Mouse (Mus musculus): ENCODE results near the gene Nfxl1. TPM values are rescaled to one million over a fixed set of nuclear protein-coding genes. Genes with fewer than 3 reads are reported as not detected.
"Not testable (repeated sequence)": the region's sequence is repeated elsewhere in the genome, so short reads cannot be mapped to it uniquely, and the experiment has no call there.

The Nfxl1 gene
- 6.3 and 8.4 TPM in 2 replicates for total RNA-seq (2014; rRNA removed; ENCODE audit: low replicate concordance)
- polyA plus RNA-seq (2015; fragmentation: Nextera tagmentation; extraction: Ambion mirVana), result 4.3 and 4.9 TPM in 2 replicates

- Histone ChIP-seq H3K9me3 (replicated peaks; ENCODE audit: control insufficient read depth, low read length) (no peaks in the 10 kb centered on the region), H3K27me3 (ENCODE audit: control insufficient read depth, insufficient read depth, low read length) (no peaks in the 10 kb centered on the region), H3K4me2 (ENCODE audit: low read depth, low read length) (peak within 1 kb of the TSS; percentile 97), H3K9ac (replicated peaks; ENCODE audit: low read depth, low read length) (peak within 1 kb of the TSS; percentile 70), H3K36me3 (replicated peaks; ENCODE audit: control insufficient read depth, insufficient read depth, low read length) (peaks cover 5% of the 10 kb centered on the region; the same call in 1 of the 2 replicates), H3K4me1 (ENCODE audit: control insufficient read depth, insufficient read depth) (peaks cover 10% of the 10 kb centered on the region; the same call in 1 of the 2 replicates), H3K4me3 (ENCODE audit: low read depth, low read length) (peak within 1 kb of the TSS; percentile 65), H3K27ac (ENCODE audit: low read depth) (peak within 1 kb of the TSS; percentile 4; the same call in 1 of the 2 replicates)
- TF ChIP-seq CTCF (IDR thresholded peaks at IDR 0.05; ENCODE audit: low read depth), result no peak
- no peak for TF ChIP-seq EP300 (IDR thresholded peaks at IDR 0.05; ENCODE audit: low read depth)
- DNase-seq (ENCODE audit: low spot score) (peak; percentile 96), ATAC-seq (ENCODE audit: insufficient read depth, low read depth) (peak; percentile 96)
- WGBS, result under 1% methylated on average over 42 of the region's 42 CpGs
Measured at GRCm38 (mm10) chr5:72559544-72560049, at the start of gene Nfxl1. Gene Nfxl1, minus strand, starts transcription at chr5:72559684.

- H3K4me3 ChIP-seq (ENCODE audit: low read depth, low read length), result no peak overlapping the region
- H3K27me3 ChIP-seq (ENCODE audit: control insufficient read depth, insufficient read depth, low read length), result no peaks in the 10 kb centered on the region
- DNase-seq (ENCODE audit: low spot score) (no peak), ATAC-seq (ENCODE audit: insufficient read depth, low read depth) (no peak)
- no peak for TF ChIP-seq EP300 (IDR thresholded peaks at IDR 0.05; ENCODE audit: low read depth)
- TF ChIP-seq CTCF (IDR thresholded peaks at IDR 0.05; ENCODE audit: low read depth), result no peak
- no peak overlapping the region for H3K4me2 ChIP-seq (ENCODE audit: low read depth, low read length)
- no peaks in the 10 kb centered on the region for H3K4me1 ChIP-seq (ENCODE audit: control insufficient read depth, insufficient read depth)
- H3K36me3 ChIP-seq (replicated peaks; ENCODE audit: control insufficient read depth, insufficient read depth, low read length), result no peaks in the 10 kb centered on the region
- WGBS, result 88% methylated on average over 4 of the region's 4 CpGs
- H3K27ac ChIP-seq (ENCODE audit: low read depth), result no peak overlapping the region
- H3K9ac ChIP-seq (replicated peaks; ENCODE audit: low read depth, low read length), result no peak overlapping the region
- H3K9me3 ChIP-seq (replicated peaks; ENCODE audit: control insufficient read depth, low read length), result no peaks in the 10 kb centered on the region
Measured at GRCm38 (mm10) chr5:72603138-72603537, 43.7 kb upstream of the Nfxl1 start.

GRCm38 (mm10) chr5:72601006-72601405 lies 41.5 kb upstream of the Nfxl1 start:
- Histone ChIP-seq H3K4me2 (ENCODE audit: low read depth, low read length) (no peak overlapping the region), H3K4me1 (ENCODE audit: control insufficient read depth, insufficient read depth) (no peaks in the 10 kb centered on the region), H3K36me3 (replicated peaks; ENCODE audit: control insufficient read depth, insufficient read depth, low read length) (no peaks in the 10 kb centered on the region), H3K4me3 (ENCODE audit: low read depth, low read length) (no peak overlapping the region), H3K27me3 (ENCODE audit: control insufficient read depth, insufficient read depth, low read length) (no peaks in the 10 kb centered on the region), H3K9me3 (replicated peaks; ENCODE audit: control insufficient read depth, low read length) (no peaks in the 10 kb centered on the region), H3K27ac (ENCODE audit: low read depth) (no peak overlapping the region), H3K9ac (replicated peaks; ENCODE audit: low read depth, low read length) (no peak overlapping the region)
- TF ChIP-seq EP300 (IDR thresholded peaks at IDR 0.05; ENCODE audit: low read depth) (no peak), CTCF (IDR thresholded peaks at IDR 0.05; ENCODE audit: low read depth) (peak; percentile 69)
- 7% methylated on average over 5 of the region's 5 CpGs for WGBS
- peak; percentile 20 for DNase-seq (ENCODE audit: low spot score)
- peak; percentile 79 for ATAC-seq (ENCODE audit: insufficient read depth, low read depth)

GRCm38 (mm10) chr5:72587192-72587681 lies 27.8 kb upstream of the Nfxl1 start, which contains the start of gene Gm5868:
Gene Gm5868, minus strand, starts transcription at chr5:72587551.
- Histone ChIP-seq H3K27ac (ENCODE audit: low read depth) (no peak within 1 kb of the TSS), H3K4me3 (ENCODE audit: low read depth, low read length) (peak within 1 kb of the TSS; percentile 43), H3K9ac (replicated peaks; ENCODE audit: low read depth, low read length) (no peak within 1 kb of the TSS), H3K9me3 (replicated peaks; ENCODE audit: control insufficient read depth, low read length) (no peaks in the 10 kb centered on the region), H3K36me3 (replicated peaks; ENCODE audit: control insufficient read depth, insufficient read depth, low read length) (no peaks in the 10 kb centered on the region), H3K4me1 (ENCODE audit: control insufficient read depth, insufficient read depth) (peaks cover 6% of the 10 kb centered on the region), H3K27me3 (ENCODE audit: control insufficient read depth, insufficient read depth, low read length) (peaks cover 25% of the 10 kb centered on the region), H3K4me2 (ENCODE audit: low read depth, low read length) (peak within 1 kb of the TSS; percentile 59)
- ATAC-seq (ENCODE audit: insufficient read depth, low read depth) (no peak), DNase-seq (ENCODE audit: low spot score) (no peak)
- TF ChIP-seq CTCF (IDR thresholded peaks at IDR 0.05; ENCODE audit: low read depth) (no peak), EP300 (IDR thresholded peaks at IDR 0.05; ENCODE audit: low read depth) (no peak)
- WGBS, result 2% methylated on average over 35 of the region's 38 CpGs

- H3K4me1 ChIP-seq (ENCODE audit: control insufficient read depth, insufficient read depth); H3K9ac ChIP-seq (replicated peaks; ENCODE audit: low read depth, low read length); H3K36me3 ChIP-seq (replicated peaks; ENCODE audit: control insufficient read depth, insufficient read depth, low read length); H3K9me3 ChIP-seq (replicated peaks; ENCODE audit: control insufficient read depth, low read length); DNase-seq (ENCODE audit: low spot score); ATAC-seq (ENCODE audit: insufficient read depth, low read depth); H3K27ac ChIP-seq (ENCODE audit: low read depth): not testable (repeated sequence)
- Histone ChIP-seq H3K4me2 (ENCODE audit: low read depth, low read length) (peak overlapping the region; percentile 59), H3K4me3 (ENCODE audit: low read depth, low read length) (peak overlapping the region; percentile 43), H3K27me3 (ENCODE audit: control insufficient read depth, insufficient read depth, low read length) (peaks cover 25% of the 10 kb centered on the region)
- WGBS, result 39% methylated on average over 25 of the region's 25 CpGs
Measured at GRCm38 (mm10) chr5:72586667-72587191, 27.2 kb upstream of the Nfxl1 start.

Data from heart, postnatal 0 days (tissue).